ENCODE assay signal across 22 mouse cellular contexts in genomic region chr11:10893302-10893701, GRCm38 (mm10).
DNase-seq lines count a peak whose midpoint lies in the region; ATAC-seq lines count a peak whose summit lies in the region.
"Had no signal": no experiment of that assay in that cellular context is flagged by ENCODE, and none has a peak within 500 bp of the region (broad histone marks: within the 10 kb centered on the region; RNA-seq: fewer than 3 reads in every experiment).

No protein-coding gene starts in this region.

- H3K27ac ChIP-seq in hindbrain, embryonic 13.5 days = no peak overlapping the region
- H3K27ac ChIP-seq: embryonic facial prominence, embryonic 15.5 days; forebrain, embryonic 15.5 days; gastrocnemius, adult 2 months; hindbrain, embryonic 12.5 days; midbrain, embryonic 10.5 days had no signal

- H3K4me2 ChIP-seq in hindbrain, embryonic 13.5 days = no peak overlapping the region
- H3K4me2 ChIP-seq: embryonic facial prominence, embryonic 15.5 days; forebrain, embryonic 15.5 days; hindbrain, embryonic 12.5 days had no signal

- no peak overlapping the region for H3K4me3 ChIP-seq in hindbrain, embryonic 13.5 days
- H3K4me3 ChIP-seq: embryonic facial prominence, embryonic 15.5 days; forebrain, embryonic 15.5 days; gastrocnemius, adult 2 months; hindbrain, embryonic 12.5 days; midbrain, embryonic 10.5 days; myocyte had no signal

- intact Hi-C loops in left cerebral cortex, postnatal 14 days (cut with DNase I) = no loop called here

- WGBS in hindbrain, embryonic 13.5 days = 66% methylated on average over 3 of the region's 3 CpGs

- no peaks in the 10 kb centered on the region for H3K9me3 ChIP-seq in hindbrain, embryonic 13.5 days
- H3K9me3 ChIP-seq: embryonic facial prominence, embryonic 15.5 days; forebrain, embryonic 15.5 days; hindbrain, embryonic 12.5 days; midbrain, embryonic 10.5 days had no signal

- no peak for DNase-seq in frontal cortex, postnatal 25 days (ENCODE audit: low spot score in 2 of 2)
- DNase-seq in left cerebral cortex, adult 18-20 months (ENCODE audit: low spot score in 2 of 2) = peak; percentile 4 to 9
- DNase-seq in left cerebral cortex, postnatal 14 days (ENCODE audit: low spot score in 2 of 2) = no peak
- peak; percentile 39 to 58 for DNase-seq in layer of hippocampus, adult 18-20 months (ENCODE audit: low spot score in 2 of 2)
- peak; percentile 12 to 34 for DNase-seq in layer of hippocampus, postnatal 36 days
- DNase-seq in natural killer cell, adult 2 months (ENCODE audit: low spot score in 2 of 2) = no peak
- DNase-seq: adrenal gland, postnatal 36 days; cerebellum, adult 11-12 months; cerebellum, postnatal 14 days; gastrocnemius, adult 2 months; kidney, adult 8-10 months; lung, postnatal 4 days; thymus, postnatal 36 days had no signal

- ATAC-seq in frontal cortex, adult (ENCODE audit: low TSS enrichment) = peak; percentile 94
- no peak for ATAC-seq in hindbrain, embryonic 13.5 days (ENCODE audit: low FRiP score)
- ATAC-seq: CD4-positive, CD25-positive, alpha-beta regulatory T cell, adult 4 months; forebrain, embryonic 15.5 days; midbrain, embryonic 16.5 days had no signal

- no peaks in the 10 kb centered on the region for H3K27me3 ChIP-seq in hindbrain, embryonic 13.5 days
- H3K27me3 ChIP-seq: embryonic facial prominence, embryonic 15.5 days; forebrain, embryonic 15.5 days; hindbrain, embryonic 12.5 days had no signal

- H3K9ac ChIP-seq in hindbrain, embryonic 13.5 days = no peak overlapping the region
- H3K9ac ChIP-seq: embryonic facial prominence, embryonic 15.5 days; forebrain, embryonic 15.5 days; hindbrain, embryonic 12.5 days had no signal

- no peaks in the 10 kb centered on the region for H3K4me1 ChIP-seq in hindbrain, embryonic 13.5 days (replicated peaks)
- H3K4me1 ChIP-seq: embryonic facial prominence, embryonic 15.5 days; forebrain, embryonic 15.5 days; hindbrain, embryonic 12.5 days; midbrain, embryonic 10.5 days had no signal

- H3K36me3 ChIP-seq in hindbrain, embryonic 13.5 days = no peaks in the 10 kb centered on the region
- H3K36me3 ChIP-seq: embryonic facial prominence, embryonic 15.5 days; forebrain, embryonic 15.5 days; hindbrain, embryonic 12.5 days; midbrain, embryonic 10.5 days had no signal

Comparison
In these comparisons a context has a peak if more than half of its experiments do, and no peak if none do; other contexts are left out.
1. DNase-seq: peak in left cerebral cortex, adult 18-20 months (2 of 2), layer of hippocampus, adult 18-20 months (2 of 2) and layer of hippocampus, postnatal 36 days (2 of 2); none in frontal cortex, postnatal 25 days (0 of 2), left cerebral cortex, postnatal 14 days (0 of 2) and natural killer cell, adult 2 months (0 of 2).